8 mouse cellular contexts compared by ENCODE assay signal in genomic region chr1:131053239-131053638, GRCm38 (mm10). TPM values are rescaled to one million over a fixed set of nuclear protein-coding genes. Genes with fewer than 3 reads are reported as not detected.
DNase-seq lines count a peak whose midpoint lies in the region; TF ChIP-seq lines count a peak whose summit lies in the region.

No protein-coding gene starts in this region.

- H3K4me1 ChIP-seq in testis, adult 2 months (ENCODE audit: control insufficient read depth, insufficient read depth, low read length) = no peaks in the 10 kb centered on the region; the same call in 1 of the 2 replicates

- intact Hi-C loops in left cerebral cortex, postnatal 36 days (cut with DNase I) = loop anchor here (1.0 to 5.0 kb wide), 4 partner anchors 66 to 506 kb away; no protein-coding TSS in a partner anchor

- DNase-seq in testis, postnatal 10 days (ENCODE audit: low spot score) = no peak
- peak; percentile 85 for DNase-seq in embryo, embryonic 11 days
- DNase-seq in heart, adult 8-10 months (ENCODE audit: low spot score) = peak; percentile 68
- DNase-seq in kidney, adult 11 months = peak; percentile 72
- peak; percentile 58 to 73 for DNase-seq in left cerebral cortex, postnatal 36 days (ENCODE audit: low spot score in 2 of 2)
- peak; percentile 88 for DNase-seq in mesoderm, embryonic 11.5 days (ENCODE audit: low read depth, low spot score)
- DNase-seq in skeletal muscle tissue, adult 2 months (ENCODE audit: low read depth, low spot score) = peak; percentile 79

- TF ChIP-seq POLR2A in testis, adult 2 months (IDR thresholded peaks at IDR 0.05; ENCODE audit: control insufficient read depth, low read depth, low read length) = no peak

- TF ChIP-seq CTCF in testis, adult 2 months (IDR thresholded peaks at IDR 0.05; ENCODE audit: control insufficient read depth, insufficient read depth, insufficient replicate concordance, low read depth, low read length) = 0 out of 2 replicates have a peak, but pooled peaks have one; percentile 3

- no peak overlapping the region for H3K27ac ChIP-seq in testis, adult 2 months (ENCODE audit: control insufficient read depth, insufficient read depth, low read depth, low read length)

- H3K4me3 ChIP-seq in testis, adult 2 months (ENCODE audit: control insufficient read depth, low read depth, low read length) = no peak overlapping the region

- H3K36me3 ChIP-seq in testis, adult 2 months (ENCODE audit: control insufficient read depth, insufficient read depth, low read length) = no peaks in the 10 kb centered on the region

- H3K27me3 ChIP-seq in testis, adult 2 months (ENCODE audit: control insufficient read depth, insufficient read depth, low read length) = no peaks in the 10 kb centered on the region

RNA-seq across cellular contexts. Expression of gene Il10, which starts 33.6 kb away (rescaled TPM):
- polyA plus RNA-seq in testis, adult 2 months (2012; rRNA removed) = not detected in 2 replicates
- not detected for total RNA-seq in heart, adult 8-10 months (2022)
- not detected for total RNA-seq in left cerebral cortex, postnatal 36 days (2021)

RNA-seq across cellular contexts. Expression of gene Mapkapk2, which starts 44.4 kb away (rescaled TPM):
- polyA plus RNA-seq in testis, adult 2 months (2012; rRNA removed) = 13.2 and 14.7 TPM in 2 replicates
- total RNA-seq in heart, adult 8-10 months (2022) = 100 to 1,000 TPM; 303 to 326 (median 315) TPM
- 10 to 100 TPM; 26.3 to 30.7 TPM for total RNA-seq in left cerebral cortex, postnatal 36 days (2021)

Comparison
In these comparisons a context has a peak if more than half of its experiments do, and no peak if none do; other contexts are left out.
1. RNA of gene Mapkapk2, which starts 44.4 kb away (total RNA-seq): 303 to 326 TPM in heart, adult 8-10 months; 26.3 to 30.7 TPM in left cerebral cortex, postnatal 36 days; every median in the first group is over 4 times any median in the second.